Mouse (Mus musculus): ENCODE measurements around the gene Pkd2l1.

Gene Pkd2l1

DNA sequence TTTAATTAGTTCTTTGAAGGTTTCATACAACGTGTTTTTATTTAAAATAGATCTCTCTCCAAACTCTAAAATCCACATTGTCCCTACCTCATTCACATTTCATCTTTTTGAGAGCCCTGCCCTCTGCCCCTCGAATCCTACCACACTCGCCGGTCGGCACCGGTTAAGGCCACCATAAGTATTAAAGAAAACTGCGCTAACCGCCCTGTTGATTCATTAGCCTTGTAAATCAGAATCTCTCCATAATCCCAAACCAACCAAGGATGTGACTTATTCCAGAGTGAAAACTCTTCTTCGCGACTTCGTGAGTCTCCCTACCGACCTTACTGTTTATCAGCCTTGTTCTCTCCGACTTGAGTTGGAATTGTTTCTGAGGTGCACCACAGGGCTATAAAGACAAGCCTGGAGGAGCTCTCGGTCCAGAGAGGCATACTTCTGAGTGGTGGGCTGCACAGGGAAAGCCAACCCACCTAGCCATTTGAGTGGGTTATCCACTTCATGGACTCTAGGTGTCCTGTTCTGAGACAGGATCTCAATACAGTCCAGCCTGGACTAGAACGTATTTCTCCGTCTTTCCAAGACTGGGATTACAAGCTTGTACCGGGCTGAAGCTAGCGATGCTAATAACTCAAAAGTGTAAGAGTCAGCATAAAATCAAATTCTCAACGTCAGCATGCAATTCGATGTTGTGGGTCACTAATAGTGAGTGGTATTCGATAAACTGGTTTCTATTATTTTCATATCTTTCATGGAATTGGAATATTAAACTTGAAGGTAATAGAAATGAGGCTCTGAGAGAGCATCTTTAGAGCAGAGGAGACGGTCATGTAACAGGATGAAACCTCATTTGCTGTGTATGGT is 84.4 kb downstream of the Pkd2l1 start:
- in situ Hi-C loops (cut with MboI, MseI), result no loop called here

DNA sequence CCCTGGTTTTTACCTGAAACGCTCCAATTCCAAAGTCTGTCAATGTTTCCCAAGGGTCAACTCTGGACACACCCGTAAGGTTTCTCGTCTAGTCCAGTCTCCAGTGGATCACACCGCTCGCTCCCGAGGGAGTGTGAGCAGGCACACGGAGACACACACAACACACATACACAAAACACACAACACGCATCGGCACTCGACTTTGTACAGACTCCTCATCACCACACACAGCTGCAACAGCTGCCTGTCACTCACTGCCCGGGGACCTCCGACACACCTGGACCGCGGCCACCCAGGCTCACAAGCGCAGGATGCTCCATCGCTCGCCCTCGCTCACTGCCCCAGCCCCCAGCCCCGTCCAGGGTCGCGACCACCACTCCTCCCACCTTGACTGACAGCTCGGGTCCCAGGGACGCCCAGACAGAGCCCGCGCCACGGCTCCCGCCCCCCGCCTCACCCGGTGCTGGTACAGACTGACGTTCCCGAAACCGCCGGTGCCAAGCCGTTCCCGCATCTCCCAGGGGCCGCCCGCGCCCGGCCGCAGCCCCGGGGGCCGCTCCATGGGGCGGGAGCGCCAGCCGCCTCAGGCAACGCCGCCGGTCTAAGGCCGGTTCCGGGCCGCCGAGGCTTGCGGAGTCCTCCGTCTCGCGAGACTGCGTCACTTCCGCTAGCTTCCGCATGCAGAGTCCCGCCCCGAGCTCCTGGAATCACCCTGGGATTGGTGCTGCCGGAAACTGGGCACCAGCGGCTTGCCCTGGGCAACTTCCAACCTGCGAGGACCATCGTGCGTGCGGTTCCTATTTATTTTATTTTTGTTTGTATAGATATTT is 85.2 kb downstream of the Pkd2l1 start, which contains the start of gene Chuk:
TSS of gene Chuk (minus strand) at position 650 of the 830 bp plus-strand sequence.
- in situ Hi-C loops (cut with MboI, MseI), result no loop called here

DNA sequence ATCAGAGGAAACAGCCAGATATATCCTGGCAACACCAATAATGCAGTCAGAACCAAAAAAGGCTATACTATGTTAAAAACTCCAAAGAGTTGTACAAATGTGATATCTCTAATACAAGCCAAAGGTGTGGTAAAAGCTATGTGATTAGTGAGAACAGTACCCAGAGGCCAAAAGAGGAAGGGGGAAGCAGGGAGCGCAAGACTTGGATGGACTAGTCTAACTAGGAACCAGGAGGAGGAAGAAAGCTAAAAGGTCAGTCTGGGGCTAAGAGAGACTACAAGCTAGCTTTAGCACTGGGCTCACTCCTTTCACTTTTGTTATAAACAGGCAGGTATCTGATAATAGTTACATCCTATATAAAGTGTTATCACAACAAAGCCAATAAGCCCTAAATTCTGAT is 87.8 kb downstream of the Pkd2l1 start:
- in situ Hi-C loops (cut with MboI, MseI), result no loop called here

DNA sequence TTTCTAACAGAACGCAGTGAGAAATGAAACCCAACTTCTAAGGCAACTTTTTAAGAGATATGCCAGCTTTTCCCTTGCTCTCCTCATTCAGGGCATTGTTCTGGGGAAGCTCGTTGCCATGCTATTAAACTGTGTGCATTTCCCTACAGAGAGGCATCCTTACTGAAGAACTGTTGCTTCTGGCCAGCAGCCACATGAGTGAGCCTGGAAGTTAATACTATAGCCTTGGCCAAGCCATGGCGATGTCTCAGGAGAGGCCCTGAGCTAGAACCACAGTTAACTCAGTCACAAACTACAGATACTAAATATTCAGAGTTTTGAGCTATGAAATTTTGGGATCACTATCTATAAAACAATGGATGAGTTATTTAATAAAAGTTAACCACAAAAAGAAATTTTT is 89.2 kb downstream of the Pkd2l1 start:
- in situ Hi-C loops (cut with MboI, MseI), result no loop called here

DNA sequence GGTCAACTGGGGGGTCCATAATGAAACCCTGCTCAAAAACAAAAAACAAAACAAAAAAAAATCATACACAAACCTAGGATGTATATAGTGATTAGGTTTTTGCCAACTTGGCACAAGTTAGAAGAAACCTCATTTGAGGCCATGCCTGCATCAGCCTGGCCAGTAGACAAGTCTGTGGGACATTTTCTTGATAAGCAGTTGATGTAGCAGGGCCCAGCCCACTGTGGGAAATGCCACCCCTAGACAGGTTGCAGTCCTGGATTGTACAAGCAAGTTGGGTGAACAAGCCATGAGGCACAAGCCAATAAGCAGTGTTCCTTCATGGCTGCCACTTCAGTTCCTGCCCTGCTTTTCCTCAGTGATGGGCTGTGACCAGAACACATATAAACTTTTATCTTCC is 91.4 kb downstream of the Pkd2l1 start:
- in situ Hi-C loops (cut with MboI, MseI), result no loop called here
